In the genomic region with DNA sequence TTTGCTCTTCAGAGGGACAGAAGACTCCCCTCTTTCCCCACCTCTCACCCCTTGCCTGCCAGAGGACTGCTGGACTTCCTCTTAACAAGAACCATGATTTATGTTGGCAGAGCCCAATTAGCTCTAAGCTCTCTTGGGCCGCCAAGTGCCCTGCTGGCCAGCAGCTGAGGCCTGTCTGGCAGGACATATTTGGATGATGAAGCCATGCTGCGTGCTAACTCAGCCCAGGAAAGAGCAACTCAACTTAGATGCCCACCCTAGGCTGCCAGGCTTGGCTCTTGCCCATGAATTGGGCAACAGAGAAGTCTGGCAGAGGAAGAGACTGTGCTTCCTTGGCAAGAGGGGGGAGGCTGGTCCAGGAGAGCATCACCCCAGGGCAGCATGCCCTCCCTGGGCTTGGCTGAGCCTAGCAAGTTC, we compare ENCODE assay signal across 9 mouse cellular contexts. TPM values are rescaled to one million over a fixed set of nuclear protein-coding genes. Genes with fewer than 3 reads are reported as not detected.
A peak's percentile ranks its signal among the peaks of the same experiment; 100 is the strongest.
DNase-seq lines count a peak whose midpoint lies in the region; ATAC-seq and TF ChIP-seq lines count a peak whose summit lies in the region.
"Had no signal": no experiment of that assay in that cellular context is flagged by ENCODE, and none has a peak within 500 bp of the region (broad histone marks: within the 10 kb centered on the region; RNA-seq: fewer than 3 reads in every experiment).

No protein-coding gene starts in this region.

- H3K4me3 ChIP-seq in heart, embryonic 16.5 days (ENCODE audit: low read length), result no peak overlapping the region
- H3K4me3 ChIP-seq in myocyte, result no peak overlapping the region

- no peak overlapping the region for H3K4me2 ChIP-seq in heart, embryonic 16.5 days (ENCODE audit: low read depth, low read length)
- H3K4me2 ChIP-seq in myocyte (ENCODE audit: low read depth), result no peak overlapping the region

- H3K9me3 ChIP-seq in heart, embryonic 16.5 days (replicated peaks; ENCODE audit: control insufficient read depth, low read length), result no peaks in the 10 kb centered on the region

- no peak overlapping the region for H3K9ac ChIP-seq in heart, embryonic 16.5 days (ENCODE audit: low read length)

- no peaks in the 10 kb centered on the region for H3K27me3 ChIP-seq in heart, embryonic 16.5 days (ENCODE audit: control insufficient read depth, insufficient read depth, low read length)
- peaks cover 4% of the 10 kb centered on the region for H3K27me3 ChIP-seq in myocyte (ENCODE audit: control insufficient read depth, insufficient read depth, insufficient read length)

- H3ac ChIP-seq in myocyte (ENCODE audit: control insufficient read depth, insufficient read length), result no peak overlapping the region

- H3K36me3 ChIP-seq in heart, embryonic 16.5 days (ENCODE audit: control insufficient read depth, insufficient read depth), result no peaks in the 10 kb centered on the region
- H3K36me3 ChIP-seq in myocyte (ENCODE audit: control insufficient read depth, insufficient read depth), result no peaks in the 10 kb centered on the region

- H3K27ac ChIP-seq in heart, embryonic 16.5 days (ENCODE audit: low read length), result no peak overlapping the region
- H3K27ac ChIP-seq: macrophage had no signal

- no peak for TF ChIP-seq POLR2A in myocyte (IDR thresholded peaks at IDR 0.05; ENCODE audit: insufficient read length, low read depth)

- peak; percentile 32; the same call in 1 of the 2 replicates for ATAC-seq in heart, embryonic 16.5 days (replicated peaks; ENCODE audit: extremely low read depth, insufficient read depth, low FRiP score)

- H3K79me2 ChIP-seq in myocyte (ENCODE audit: control insufficient read depth, insufficient read depth), result no peaks in the 10 kb centered on the region

- peak; percentile 18 for DNase-seq in kidney, adult 18-20 months
- no peak for DNase-seq in kidney, postnatal 14 days
- DNase-seq in adipocyte (ENCODE audit: low spot score), result peak; percentile 88
- peak; percentile 68 for DNase-seq in cerebellum, adult 9-10 months
- DNase-seq in left cerebral cortex, postnatal 25 days (ENCODE audit: low spot score in 2 of 2), result no peak
- DNase-seq in testis, postnatal 10 days (ENCODE audit: low spot score), result no peak

- 79% methylated on average over 2 of the region's 2 CpGs for WGBS in heart, embryonic 16.5 days

- H3K4me1 ChIP-seq in heart, embryonic 16.5 days (ENCODE audit: control insufficient read depth, insufficient read depth, low read length), result no peaks in the 10 kb centered on the region

- intact Hi-C loops in left cerebral cortex, postnatal 25 days (cut with DNase I), result no loop called here

TF ChIP-seq in myocyte, 11 proteins besides CTCF, POLR2A, EP300 and RAD21:
- peak; percentile 44; the same call in 1 of the 2 replicates for TF ChIP-seq CEBPB (IDR thresholded peaks at IDR 0.05; ENCODE audit: insufficient read depth, poor library complexity, severe bottlenecking)
- TF ChIP-seq POLR2AphosphoS2 (IDR thresholded peaks at IDR 0.05; ENCODE audit: insufficient read length, low read depth), result no peak
- no peak for TF ChIP-seq MAX (IDR thresholded peaks at IDR 0.05; ENCODE audit: low read depth)
TF ChIP-seq in myocyte: peak in this region for 1.

RNA-seq across cellular contexts. Expression of gene Trabd2b, which starts 20.1 kb away (rescaled TPM):
- polyA plus RNA-seq in heart, embryonic 16.5 days (2015; fragmentation: Nextera tagmentation; extraction: Ambion mirVana), result 2.8 and 3.4 TPM in 2 replicates
- polyA plus RNA-seq in myocyte (2012; fragmentation: generic; extraction: Trizol), result 0.79 TPM
- total RNA-seq in left cerebral cortex, postnatal 25 days (2021), result 1 to 10 TPM; 4.3 to 5.2 TPM
- polyA plus RNA-seq: macrophage had no signal

Comparison
In these comparisons a context has a peak if more than half of its experiments do, and no peak if none do; other contexts are left out.
1. DNase-seq: peak in kidney, adult 18-20 months (single experiment), adipocyte (single experiment) and cerebellum, adult 9-10 months (single experiment); none in kidney, postnatal 14 days (single experiment), left cerebral cortex, postnatal 25 days (0 of 2) and testis, postnatal 10 days (single experiment).